Mouse (Mus musculus) adrenal gland, adult 18-20 months (tissue): ENCODE results near the gene Pagr1a. TPM values are rescaled to one million over a fixed set of nuclear protein-coding genes. Genes with fewer than 3 reads are reported as not detected.

ENCODE experiments used
- microRNA-seq, 2 experiments: library from miRNA; unstranded; fragments of <30 nt; microRNA quantifications; one replicate each; pipeline ENCODE4 v1.2.0; 2021; ENCODE audit warnings: borderline number of aligned reads in 2 of 2
- total RNA-seq, 2 experiments: library from RNA; stranded (reverse); gene quantifications; 1 replicate in 1 of 2; 2 replicates in 1 of 2; pipeline ENCODE4 v1.2.3; 2021

Pagr1a gene
- total RNA-seq, 2 experiments from 2014 or later, result 5.5 to 16.5 TPM

Small RNA genes lying within 50 kb of the gene (microRNA-seq; reads per million reads assigned to microRNA genes)
- 0 reads per million in 2 experiments for gene Gm44343

Other genes starting within 250 kb of the Pagr1a start
- 10 to 100 TPM; 93.7 to 95.0 TPM for gene Ypel3, start 240.4 kb downstream of the Pagr1a start, total RNA-seq
- gene Tbx6, start 235.9 kb downstream of the Pagr1a start, total RNA-seq, result under 1 TPM; 0.53 to 0.64 TPM
- gene Ppp4c, start 224.9 kb downstream of the Pagr1a start, total RNA-seq, result 10 to 100 TPM; 75.4 to 85.9 TPM
- gene Fam57b, start 219.7 kb downstream of the Pagr1a start, total RNA-seq, result 10 to 100 TPM; 17.1 to 63.4 TPM
- not detected for gene 4930451I11Rik, start 185.7 kb downstream of the Pagr1a start, total RNA-seq
- under 1 TPM; 0.13 to 0.50 TPM for gene Doc2a, start 169.9 kb downstream of the Pagr1a start, total RNA-seq
- 10 to 100 TPM in 1 of 2 experiments, 1 to 10 TPM in 1; 9.8 to 11.8 TPM for gene Hirip3, start 155.4 kb downstream of the Pagr1a start, total RNA-seq
- 10 to 100 TPM; 38.4 to 42.5 TPM for gene Ino80e, start 155.0 kb downstream of the Pagr1a start, total RNA-seq
- gene Taok2, start 132.6 kb downstream of the Pagr1a start, total RNA-seq, result 10 to 100 TPM; 67.1 to 70.6 TPM
- 10 to 100 TPM; 30.7 to 32.8 TPM for gene Tmem219, start 94.4 kb downstream of the Pagr1a start, total RNA-seq
- gene Kctd13, start 88.5 kb downstream of the Pagr1a start, total RNA-seq, result 10 to 100 TPM; 18.7 to 21.8 TPM
- gene Asphd1, start 67.8 kb downstream of the Pagr1a start, total RNA-seq, result 1 to 10 TPM; 1.6 to 1.7 TPM
- 10 to 100 TPM; 46.6 to 84.4 TPM for gene Sez6l2, start 66.8 kb downstream of the Pagr1a start, total RNA-seq
- 10 to 100 TPM; 75.0 to 82.1 TPM for gene Cdipt, start 41.4 kb downstream of the Pagr1a start, total RNA-seq
- gene Cdiptos, start 41.3 kb downstream of the Pagr1a start, total RNA-seq, result under 1 TPM; 0.42 to 0.70 TPM
- gene Mvp, start 2.7 kb downstream of the Pagr1a start, total RNA-seq, result 100 to 1,000 TPM in 1 of 2 experiments, 10 to 100 TPM in 1; 92.6 to 135 TPM
- 1 to 10 TPM; 1.3 to 3.0 TPM for gene Pagr1b, start 868 bp downstream of the Pagr1a start, total RNA-seq
- gene Gm42742, start 3.7 kb upstream of the Pagr1a start, total RNA-seq, result 10 to 100 TPM; 12.9 to 27.0 TPM
- gene Prrt2, start 3.9 kb upstream of the Pagr1a start, total RNA-seq, result 1 to 10 TPM; 3.7 to 4.4 TPM
- gene Maz, start 9.7 kb upstream of the Pagr1a start, total RNA-seq, result 100 to 1,000 TPM in 1 of 2 experiments, 10 to 100 TPM in 1; 86.0 to 132 TPM
- gene Kif22, start 25.1 kb upstream of the Pagr1a start, total RNA-seq, result 1 to 10 TPM; 1.7 to 2.4 TPM
- gene Zg16, start 70.0 kb upstream of the Pagr1a start, total RNA-seq, result not detected
- gene AI467606, start 74.0 kb upstream of the Pagr1a start, total RNA-seq, result 1 to 10 TPM in 1 of 2 experiments, under 1 TPM in 1; 0.96 to 1.6 TPM
- gene Qprt, start 104.9 kb upstream of the Pagr1a start, total RNA-seq, result under 1 TPM; 0.30 to 0.51 TPM
- 1 to 10 TPM in 1 of 2 experiments, under 1 TPM in 1; 0.89 to 1.3 TPM for gene Spn, start 120.5 kb upstream of the Pagr1a start, total RNA-seq
- gene Cd2bp2, start 178.7 kb upstream of the Pagr1a start, total RNA-seq, result 10 to 100 TPM; 51.6 to 62.3 TPM
- gene Tbc1d10b, start 191.1 kb upstream of the Pagr1a start, total RNA-seq, result 10 to 100 TPM; 43.3 to 47.5 TPM
- gene Mylpf, start 191.5 kb upstream of the Pagr1a start, total RNA-seq, result 10 to 100 TPM in 1 of 2 experiments, under 1 TPM in 1; 0.66 to 16.3 TPM
- 10 to 100 TPM; 12.6 to 14.8 TPM for gene Zfp553, start 215.7 kb upstream of the Pagr1a start, total RNA-seq
- 1 to 10 TPM; 7.8 to 8.7 TPM for gene Sept1, start 215.8 kb upstream of the Pagr1a start, total RNA-seq
- 10 to 100 TPM; 23.6 to 29.6 TPM for gene Zfp771, start 226.9 kb upstream of the Pagr1a start, total RNA-seq
- gene Dctpp1, start 243.4 kb upstream of the Pagr1a start, total RNA-seq, result 10 to 100 TPM; 27.9 to 29.5 TPM